Comparison of ENCODE assay signal across 25 mouse cellular contexts in genomic region chr19:59519156-59519555, GRCm38 (mm10).
DNase-seq lines count a peak whose midpoint lies in the region; ATAC-seq lines count a peak whose summit lies in the region.
"Had no signal": no experiment of that assay in that cellular context is flagged by ENCODE, and none has a peak within 500 bp of the region (broad histone marks: within the 10 kb centered on the region; RNA-seq: fewer than 3 reads in every experiment).

No protein-coding gene starts in this region.

- no peak overlapping the region for H3K4me3 ChIP-seq in embryonic facial prominence, embryonic 14.5 days (ENCODE audit: low read depth, low read length)
- no peak overlapping the region for H3K4me3 ChIP-seq in embryonic facial prominence, embryonic 10.5 days
- no peak overlapping the region for H3K4me3 ChIP-seq in intestine, embryonic 14.5 days (ENCODE audit: low read depth, low read length)
- no peak overlapping the region for H3K4me3 ChIP-seq in intestine, embryonic 15.5 days (replicated peaks)
- no peak overlapping the region for H3K4me3 ChIP-seq in hindbrain, embryonic 11.5 days (ENCODE audit: low read depth, low read length)
- H3K4me3 ChIP-seq: erythroblast, embryonic 14.5 days; heart, embryonic 13.5 days; hindbrain, embryonic 15.5 days; kidney, embryonic 15.5 days; limb, embryonic 12.5 days; liver, embryonic 13.5 days; midbrain, embryonic 15.5 days; myocyte had no signal

- H3K36me3 ChIP-seq in embryonic facial prominence, embryonic 14.5 days (ENCODE audit: control insufficient read depth, insufficient read depth, low read length): no peaks in the 10 kb centered on the region
- no peaks in the 10 kb centered on the region for H3K36me3 ChIP-seq in embryonic facial prominence, embryonic 10.5 days (replicated peaks)
- no peaks in the 10 kb centered on the region for H3K36me3 ChIP-seq in intestine, embryonic 14.5 days (ENCODE audit: control insufficient read depth, insufficient read depth, low read length)
- no peaks in the 10 kb centered on the region for H3K36me3 ChIP-seq in intestine, embryonic 15.5 days
- no peaks in the 10 kb centered on the region for H3K36me3 ChIP-seq in hindbrain, embryonic 11.5 days (ENCODE audit: control insufficient read depth, insufficient read depth, low read length)
- H3K36me3 ChIP-seq: heart, embryonic 13.5 days; hindbrain, embryonic 15.5 days; kidney, embryonic 15.5 days; limb, embryonic 12.5 days; liver, embryonic 13.5 days; midbrain, embryonic 15.5 days had no signal

- H3K4me1 ChIP-seq in embryonic facial prominence, embryonic 14.5 days (ENCODE audit: control insufficient read depth, insufficient read depth, low read length): no peaks in the 10 kb centered on the region
- peaks cover 5% of the 10 kb centered on the region for H3K4me1 ChIP-seq in embryonic facial prominence, embryonic 10.5 days
- H3K4me1 ChIP-seq in intestine, embryonic 14.5 days (replicated peaks; ENCODE audit: control insufficient read depth, insufficient read depth, low read length): no peaks in the 10 kb centered on the region
- H3K4me1 ChIP-seq in intestine, embryonic 15.5 days (replicated peaks): no peaks in the 10 kb centered on the region
- H3K4me1 ChIP-seq in hindbrain, embryonic 11.5 days (replicated peaks; ENCODE audit: control insufficient read depth, insufficient read depth, low read length): no peaks in the 10 kb centered on the region
- H3K4me1 ChIP-seq: heart, embryonic 13.5 days; limb, embryonic 12.5 days; liver, embryonic 13.5 days; midbrain, embryonic 15.5 days had no signal

- H3K9me3 ChIP-seq in embryonic facial prominence, embryonic 14.5 days (ENCODE audit: control insufficient read depth, low read length): no peaks in the 10 kb centered on the region
- no peaks in the 10 kb centered on the region for H3K9me3 ChIP-seq in embryonic facial prominence, embryonic 10.5 days
- no peaks in the 10 kb centered on the region for H3K9me3 ChIP-seq in intestine, embryonic 14.5 days (ENCODE audit: control insufficient read depth, low read length)
- H3K9me3 ChIP-seq in intestine, embryonic 15.5 days: no peaks in the 10 kb centered on the region
- no peaks in the 10 kb centered on the region for H3K9me3 ChIP-seq in hindbrain, embryonic 11.5 days (ENCODE audit: control insufficient read depth, low read length)
- H3K9me3 ChIP-seq: heart, embryonic 13.5 days; hindbrain, embryonic 15.5 days; kidney, embryonic 15.5 days; limb, embryonic 12.5 days; liver, embryonic 13.5 days; midbrain, embryonic 15.5 days had no signal

- intact Hi-C loops in left cerebral cortex, postnatal 36 days (cut with DNase I): no loop called here

- H3K9ac ChIP-seq in embryonic facial prominence, embryonic 14.5 days (ENCODE audit: low read depth, low read length): no peak overlapping the region
- H3K9ac ChIP-seq in intestine, embryonic 14.5 days (ENCODE audit: low read length): no peak overlapping the region
- no peak overlapping the region for H3K9ac ChIP-seq in intestine, embryonic 15.5 days
- no peak overlapping the region for H3K9ac ChIP-seq in hindbrain, embryonic 11.5 days (ENCODE audit: low read depth, low read length)
- H3K9ac ChIP-seq: heart, embryonic 13.5 days; hindbrain, embryonic 15.5 days; kidney, embryonic 15.5 days; limb, embryonic 12.5 days; liver, embryonic 13.5 days; lung, embryonic 14.5 days; midbrain, embryonic 15.5 days had no signal

- WGBS in embryonic facial prominence, embryonic 14.5 days: 68% methylated on average over 3 of the region's 3 CpGs
- 84% methylated on average over 3 of the region's 3 CpGs for WGBS in embryonic facial prominence, embryonic 10.5 days
- WGBS in intestine, embryonic 14.5 days: 81% methylated on average over 3 of the region's 3 CpGs
- WGBS in intestine, embryonic 15.5 days: 76% methylated on average over 3 of the region's 3 CpGs
- 80% methylated on average over 3 of the region's 3 CpGs for WGBS in hindbrain, embryonic 11.5 days

- no peak overlapping the region for H3K4me2 ChIP-seq in embryonic facial prominence, embryonic 14.5 days (ENCODE audit: low read depth, low read length)
- H3K4me2 ChIP-seq in intestine, embryonic 14.5 days (ENCODE audit: low read length): no peak overlapping the region
- H3K4me2 ChIP-seq in intestine, embryonic 15.5 days (replicated peaks): no peak overlapping the region
- no peak overlapping the region for H3K4me2 ChIP-seq in hindbrain, embryonic 11.5 days (replicated peaks; ENCODE audit: low read depth, low read length)
- H3K4me2 ChIP-seq: heart, embryonic 13.5 days; hindbrain, embryonic 15.5 days; kidney, embryonic 15.5 days; limb, embryonic 12.5 days; liver, embryonic 13.5 days; lung, embryonic 14.5 days; midbrain, embryonic 15.5 days had no signal

- ATAC-seq in embryonic facial prominence, embryonic 14.5 days (ENCODE audit: low read depth): no peak
- no peak for ATAC-seq in intestine, embryonic 14.5 days (replicated peaks; ENCODE audit: low FRiP score, low TSS enrichment, low read depth)
- no peak for ATAC-seq in intestine, embryonic 15.5 days
- ATAC-seq in hindbrain, embryonic 11.5 days (ENCODE audit: low FRiP score): no peak
- ATAC-seq: CD4-positive, CD25-positive, alpha-beta regulatory T cell, adult 4 months; forebrain, embryonic 16.5 days; intestine, postnatal 0 days; midbrain, embryonic 15.5 days had no signal

- no peak overlapping the region for H3K27ac ChIP-seq in embryonic facial prominence, embryonic 14.5 days (replicated peaks; ENCODE audit: low read depth, low read length)
- no peak overlapping the region for H3K27ac ChIP-seq in embryonic facial prominence, embryonic 10.5 days (replicated peaks)
- no peak overlapping the region for H3K27ac ChIP-seq in intestine, embryonic 14.5 days (ENCODE audit: low read depth)
- no peak overlapping the region for H3K27ac ChIP-seq in intestine, embryonic 15.5 days
- H3K27ac ChIP-seq in hindbrain, embryonic 11.5 days (ENCODE audit: low read depth, low read length): no peak overlapping the region
- H3K27ac ChIP-seq: heart, embryonic 13.5 days; hindbrain, embryonic 15.5 days; kidney, embryonic 15.5 days; limb, embryonic 12.5 days; liver, embryonic 13.5 days; midbrain, embryonic 15.5 days had no signal

- DNase-seq in embryonic facial prominence, embryonic 14.5 days (ENCODE audit: low spot score): peak; percentile 22
- no peak for DNase-seq in embryonic facial prominence, embryonic 10.5 days (ENCODE audit: low spot score)
- DNase-seq in intestine, embryonic 14.5 days (ENCODE audit: low spot score): peak; percentile 45
- peak; percentile 68 for DNase-seq in 3T3-L1 (ENCODE audit: low read depth, low spot score)
- DNase-seq in left cerebral cortex, postnatal 36 days (ENCODE audit: low spot score in 2 of 2): peak; percentile 16 to 34
- no peak for DNase-seq in hindbrain, embryonic 11.5 days (ENCODE audit: low spot score)
- DNase-seq in cerebellum, adult 11 months: no peak
- DNase-seq: adrenal gland, postnatal 25 days; cerebellum, adult 18-20 months; kidney, postnatal 4 days; liver, embryonic 13.5 days; lung, embryonic 14.5 days; lung, postnatal 36 days; thymus, postnatal 25 days had no signal

- 0 out of 2 replicates have a peak, but pooled peaks cover 4% of the 10 kb centered on the region for H3K27me3 ChIP-seq in embryonic facial prominence, embryonic 14.5 days (replicated peaks; ENCODE audit: control insufficient read depth, insufficient read depth, low read length)
- H3K27me3 ChIP-seq in embryonic facial prominence, embryonic 10.5 days (replicated peaks; ENCODE audit: low read depth, poor library complexity, severe bottlenecking): no peaks in the 10 kb centered on the region
- no peaks in the 10 kb centered on the region for H3K27me3 ChIP-seq in intestine, embryonic 14.5 days (replicated peaks; ENCODE audit: control insufficient read depth, insufficient read depth, low read length)
- no peaks in the 10 kb centered on the region for H3K27me3 ChIP-seq in intestine, embryonic 15.5 days (replicated peaks)
- H3K27me3 ChIP-seq in hindbrain, embryonic 11.5 days (ENCODE audit: control insufficient read depth, insufficient read depth, low read length): no peaks in the 10 kb centered on the region
- H3K27me3 ChIP-seq: hindbrain, embryonic 15.5 days; kidney, embryonic 15.5 days; liver, embryonic 13.5 days; midbrain, embryonic 15.5 days had no signal

Comparison
In these comparisons a context has a peak if more than half of its experiments do, and no peak if none do; other contexts are left out.
1. DNase-seq: peak in embryonic facial prominence, embryonic 14.5 days (single experiment), intestine, embryonic 14.5 days (single experiment), 3T3-L1 (single experiment) and left cerebral cortex, postnatal 36 days (2 of 2); none in embryonic facial prominence, embryonic 10.5 days (single experiment), hindbrain, embryonic 11.5 days (single experiment) and cerebellum, adult 11 months (single experiment).